Mouse (Mus musculus) forebrain, embryonic 11.5 days (tissue): ENCODE results near the gene D230025D16Rik. TPM values are rescaled to one million over a fixed set of nuclear protein-coding genes. Genes with fewer than 3 reads are reported as not detected.
"Not testable (repeated sequence)": the region's sequence is repeated elsewhere in the genome, so short reads cannot be mapped to it uniquely, and the experiment has no call there.

Experiments
- ATAC-seq: fragments of 200-750 bp; cut with Nextera tagmentation; replicated peaks from 2 replicates; pipeline ENCODE4 v1.8.0; 2017; ENCODE audit warnings: moderate TSS enrichment; ENCODE audit not compliant: low FRiP score
- DNase-seq: peaks from one replicate; pipeline ENCODE4 v3.0.0-alpha.2; 2017; ENCODE audit warnings: low spot score
- H3K27ac ChIP-seq: fragments of 300-500 bp; sonication (generic); 2 replicates; pipeline ENCODE4 v1.5.1; 2014; ENCODE audit warnings: low read depth, low read length
- H3K27me3 ChIP-seq: fragments of 300-500 bp; sonication (generic); 2 replicates; pipeline ENCODE4 v1.6.1; 2014; ENCODE audit warnings: mild to moderate bottlenecking, low read length, mixed read lengths; ENCODE audit not compliant: control insufficient read depth, insufficient read depth
- H3K36me3 ChIP-seq: fragments of 300-500 bp; sonication (generic); 2 replicates; pipeline ENCODE4 v1.6.1; 2014; ENCODE audit warnings: mild to moderate bottlenecking, low read length, moderate library complexity, mixed read lengths; ENCODE audit not compliant: control insufficient read depth, insufficient read depth
- H3K4me1 ChIP-seq: fragments of 300-500 bp; sonication (generic); replicated peaks from 2 replicates; pipeline ENCODE4 v1.6.1; 2014; ENCODE audit warnings: low read length, mixed read lengths; ENCODE audit not compliant: control insufficient read depth, insufficient read depth
- H3K4me2 ChIP-seq: fragments of 300-500 bp; sonication (generic); 2 replicates; pipeline ENCODE4 v1.6.1; 2014; ENCODE audit warnings: low read depth, mild to moderate bottlenecking, low read length, moderate library complexity, mixed read lengths; ENCODE audit not compliant: severe bottlenecking
- H3K4me3 ChIP-seq: fragments of 300-500 bp; sonication (generic); 2 replicates; pipeline ENCODE4 v1.5.1; 2014; ENCODE audit warnings: low read depth, low read length
- H3K9ac ChIP-seq: fragments of 300-500 bp; sonication (generic); 2 replicates; pipeline ENCODE4 v1.6.1; 2014; ENCODE audit warnings: low read length
- H3K9me3 ChIP-seq: fragments of 300-500 bp; sonication (generic); 2 replicates; pipeline ENCODE4 v1.6.1; 2016; ENCODE audit warnings: low read length, mixed read lengths; ENCODE audit not compliant: control insufficient read depth
- WGBS: fragments of 180-500 bp; shearing (Covaris S2); extraction: QIAGEN DNeasy Blood & Tissue Kit; methylation state at CpG from one replicate; pipeline ENCODE4 v1.1.7; 2014; 5-methylcytosine and 5-hydroxymethylcytosine counted together
- polyA plus RNA-seq: library from polyadenylated mRNA; unstranded; fragments of >200 nt; fragmentation: Nextera tagmentation; extraction: Ambion mirVana; gene quantifications from 2 replicates; pipeline ENCODE4 v1.2.1, GENCODE M21; 2014

Gene D230025D16Rik
- 26.3 and 29.7 TPM in 2 replicates for polyA plus RNA-seq

GRCm38 (mm10) chr8:105224413-105225271, at the start of gene D230025D16Rik:
D230025D16Rik (plus strand) TSS chr8:105225145.
- no peaks in the 10 kb centered on the region for H3K27me3 ChIP-seq
- H3K4me2 ChIP-seq = peak within 1 kb of the TSS; percentile 85

GRCm38 (mm10) chr8:105175287-105175686, 49.7 kb upstream of the D230025D16Rik start:
- not testable (repeated sequence) for H3K27ac ChIP-seq, H3K4me2 ChIP-seq, DNase-seq, H3K4me3 ChIP-seq, H3K27me3 ChIP-seq, H3K9ac ChIP-seq, H3K9me3 ChIP-seq, H3K36me3 ChIP-seq, H3K4me1 ChIP-seq, ATAC-seq
- WGBS = 97% methylated on average over 3 of the region's 3 CpGs

More at GRCm38 (mm10) chr8:105224413-105225271, at the start of gene D230025D16Rik:
- Histone ChIP-seq H3K9ac (peak within 1 kb of the TSS; percentile 89), H3K4me1 (peaks cover 5% of the 10 kb centered on the region), H3K27ac (peak within 1 kb of the TSS; percentile 46; the same call in 1 of the 2 replicates), H3K36me3 (no peaks in the 10 kb centered on the region), H3K9me3 (no peaks in the 10 kb centered on the region), H3K4me3 (peak within 1 kb of the TSS; percentile 91)
- DNase-seq = peak; percentile 97
- ATAC-seq = peak; percentile 94
- 3% methylated on average over 34 of the region's 34 CpGs for WGBS

GRCm38 (mm10) chr8:105178211-105178800, 46.6 kb upstream of the D230025D16Rik start:
- Histone ChIP-seq H3K4me3 (no peak overlapping the region), H3K9me3 (no peaks in the 10 kb centered on the region), H3K36me3 (peaks cover 4% of the 10 kb centered on the region; the same call in 1 of the 2 replicates), H3K27me3 (no peaks in the 10 kb centered on the region), H3K27ac (no peak overlapping the region), H3K4me2 (no peak overlapping the region), H3K4me1 (no peaks in the 10 kb centered on the region), H3K9ac (no peak overlapping the region)
- 90% methylated on average over 6 of the region's 6 CpGs for WGBS
- no peak for ATAC-seq
- no peak for DNase-seq

GRCm38 (mm10) chr8:105182201-105182600, 42.7 kb upstream of the D230025D16Rik start:
- no peaks in the 10 kb centered on the region for H3K36me3 ChIP-seq
- H3K27ac ChIP-seq = no peak overlapping the region
- H3K27me3 ChIP-seq = no peaks in the 10 kb centered on the region
- no peaks in the 10 kb centered on the region for H3K9me3 ChIP-seq
- ATAC-seq (no peak), DNase-seq (no peak)
- WGBS = 89% methylated on average over 1 of the region's 1 CpGs
- no peaks in the 10 kb centered on the region; the same call in 1 of the 2 replicates for H3K4me1 ChIP-seq
- H3K4me2 ChIP-seq = no peak overlapping the region
- H3K9ac ChIP-seq = no peak overlapping the region
- H3K4me3 ChIP-seq = no peak overlapping the region

- WGBS = 78% methylated on average over 1 of the region's 1 CpGs
- H3K36me3 ChIP-seq = no peaks in the 10 kb centered on the region
- H3K4me1 ChIP-seq = no peaks in the 10 kb centered on the region; the same call in 1 of the 2 replicates
These were observed 38.4 kb upstream of the D230025D16Rik start for GRCm38 (mm10) chr8:105186467-105187005.

GRCm38 (mm10) chr8:105192182-105192581, 32.8 kb upstream of the D230025D16Rik start:
- no peaks in the 10 kb centered on the region for H3K4me1 ChIP-seq
- 94% methylated on average over 5 of the region's 5 CpGs for WGBS
- no peak for DNase-seq

More at GRCm38 (mm10) chr8:105186467-105187005, 38.4 kb upstream of the D230025D16Rik start:
- Histone ChIP-seq H3K9me3 (no peaks in the 10 kb centered on the region), H3K4me3 (no peak overlapping the region), H3K27me3 (no peaks in the 10 kb centered on the region), H3K27ac (no peak overlapping the region), H3K4me2 (no peak overlapping the region), H3K9ac (no peak overlapping the region)
- ATAC-seq (no peak), DNase-seq (no peak)

GRCm38 (mm10) chr8:105205748-105206147, 19.2 kb upstream of the D230025D16Rik start:
- no peak overlapping the region for H3K4me3 ChIP-seq
- H3K27me3 ChIP-seq = no peaks in the 10 kb centered on the region
- H3K9ac ChIP-seq = no peak overlapping the region
- H3K9me3 ChIP-seq = no peaks in the 10 kb centered on the region
- H3K4me1 ChIP-seq = no peaks in the 10 kb centered on the region
- 95% methylated on average over 1 of the region's 1 CpGs for WGBS
- peaks cover 5% of the 10 kb centered on the region; the same call in 1 of the 2 replicates for H3K36me3 ChIP-seq
- H3K27ac ChIP-seq = no peak overlapping the region
- H3K4me2 ChIP-seq = no peak overlapping the region
- no peak for ATAC-seq
- DNase-seq = no peak

More at GRCm38 (mm10) chr8:105192182-105192581, 32.8 kb upstream of the D230025D16Rik start:
- no peak overlapping the region for H3K4me2 ChIP-seq
- ATAC-seq = no peak
- H3K4me3 ChIP-seq = no peak overlapping the region
- no peak overlapping the region for H3K27ac ChIP-seq
- H3K36me3 ChIP-seq = peaks cover 5% of the 10 kb centered on the region; the same call in 1 of the 2 replicates
- H3K9ac ChIP-seq = no peak overlapping the region
- H3K27me3 ChIP-seq = no peaks in the 10 kb centered on the region
- no peaks in the 10 kb centered on the region for H3K9me3 ChIP-seq

GRCm38 (mm10) chr8:105206766-105207275, 18.1 kb upstream of the D230025D16Rik start:
- Histone ChIP-seq H3K4me3 (no peak overlapping the region), H3K4me1 (no peaks in the 10 kb centered on the region), H3K36me3 (peaks cover 7% of the 10 kb centered on the region; the same call in 1 of the 2 replicates), H3K27me3 (no peaks in the 10 kb centered on the region), H3K4me2 (no peak overlapping the region), H3K9ac (no peak overlapping the region), H3K9me3 (no peaks in the 10 kb centered on the region), H3K27ac (no peak overlapping the region)
- DNase-seq = no peak
- ATAC-seq = no peak
- WGBS = 83% methylated on average over 7 of the region's 7 CpGs
